Comparison of ENCODE assay signal across 8 mouse cellular contexts in the genomic region with DNA sequence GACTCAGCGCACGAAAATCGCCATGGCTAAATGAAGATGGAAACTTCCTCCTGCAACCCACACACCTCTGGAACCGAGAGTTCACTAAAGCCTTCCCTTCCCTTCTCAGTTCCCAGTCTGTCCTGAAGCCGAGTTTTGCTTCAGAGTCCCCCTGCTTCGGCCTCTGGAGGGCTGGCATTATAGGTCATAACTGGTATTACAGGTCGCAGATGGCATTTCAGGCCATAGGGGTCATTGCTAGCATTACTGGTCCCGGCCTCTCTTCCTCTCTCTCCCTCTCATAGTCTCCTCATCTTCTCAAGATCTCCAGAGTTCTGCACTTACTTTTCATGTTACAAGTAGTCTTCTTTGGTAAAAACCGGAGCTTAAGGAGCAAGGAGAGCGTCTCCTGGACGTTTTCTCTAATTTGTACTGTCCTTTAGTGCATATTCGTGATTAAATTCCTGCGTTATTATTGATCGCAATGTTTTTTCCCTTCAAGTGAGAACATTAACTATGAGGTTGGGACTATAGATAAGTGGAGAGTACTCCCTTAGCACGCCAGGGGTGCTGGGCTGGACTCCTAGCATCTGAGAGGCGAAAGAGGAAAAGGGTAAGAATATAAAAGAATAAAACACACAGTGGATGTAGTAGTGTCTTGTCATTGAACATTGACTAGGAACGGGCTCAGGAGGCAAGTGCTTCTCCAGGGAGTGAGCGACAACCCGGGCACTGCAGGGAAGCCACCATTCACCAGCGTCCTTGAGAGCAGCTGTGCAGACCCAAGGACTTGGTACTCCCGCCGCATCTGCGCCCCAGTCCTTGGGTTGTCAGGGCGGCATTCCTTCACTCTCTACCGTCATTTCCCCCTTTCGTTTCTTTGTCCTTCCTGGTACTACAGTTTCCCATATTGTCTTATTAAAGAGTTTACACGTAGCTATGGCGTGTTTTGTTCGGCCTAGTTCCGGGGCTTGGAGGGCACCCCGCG. TPM values are rescaled to one million over a fixed set of nuclear protein-coding genes. Genes with fewer than 3 reads are reported as not detected.
DNase-seq lines count a peak whose midpoint lies in the region; ATAC-seq and TF ChIP-seq lines count a peak whose summit lies in the region.

No protein-coding gene starts in this region.

- peak overlapping the region; percentile 77 for H3K4me3 ChIP-seq in testis, adult 2 months (ENCODE audit: control insufficient read depth, low read depth, low read length)
- H3K4me3 ChIP-seq in heart, embryonic 16.5 days (ENCODE audit: low read length) = peak overlapping the region; percentile 67
- H3K4me3 ChIP-seq in midbrain, embryonic 14.5 days (replicated peaks; ENCODE audit: low read depth, low read length) = peak overlapping the region; percentile 86

- H3K9ac ChIP-seq in heart, embryonic 16.5 days (ENCODE audit: low read length) = peak overlapping the region; percentile 92
- peak overlapping the region; percentile 84 for H3K9ac ChIP-seq in midbrain, embryonic 14.5 days (replicated peaks; ENCODE audit: low read length)

- no peaks in the 10 kb centered on the region for H3K36me3 ChIP-seq in testis, adult 2 months (ENCODE audit: control insufficient read depth, insufficient read depth, low read length)
- H3K36me3 ChIP-seq in heart, embryonic 16.5 days (ENCODE audit: control insufficient read depth, insufficient read depth) = no peaks in the 10 kb centered on the region
- H3K36me3 ChIP-seq in midbrain, embryonic 14.5 days (ENCODE audit: control insufficient read depth, insufficient read depth, low read length) = no peaks in the 10 kb centered on the region

- H3K27ac ChIP-seq in testis, adult 2 months (ENCODE audit: control insufficient read depth, insufficient read depth, low read depth, low read length) = peak overlapping the region; percentile 35
- peak overlapping the region; percentile 87 for H3K27ac ChIP-seq in heart, embryonic 16.5 days (ENCODE audit: low read length)
- peak overlapping the region; percentile 87 for H3K27ac ChIP-seq in midbrain, embryonic 14.5 days (replicated peaks; ENCODE audit: low read depth, low read length)

- no peak for TF ChIP-seq CTCF in testis, adult 2 months (IDR thresholded peaks at IDR 0.05; ENCODE audit: control insufficient read depth, insufficient read depth, insufficient replicate concordance, low read depth, low read length)

- ATAC-seq in heart, embryonic 16.5 days (replicated peaks; ENCODE audit: extremely low read depth, insufficient read depth, low FRiP score) = peak; percentile 29
- peak; percentile 55 for ATAC-seq in midbrain, embryonic 14.5 days (ENCODE audit: low FRiP score, low TSS enrichment)

- no peaks in the 10 kb centered on the region; the same call in 1 of the 2 replicates for H3K27me3 ChIP-seq in testis, adult 2 months (ENCODE audit: control insufficient read depth, insufficient read depth, low read length)
- no peaks in the 10 kb centered on the region for H3K27me3 ChIP-seq in heart, embryonic 16.5 days (ENCODE audit: control insufficient read depth, insufficient read depth, low read length)
- H3K27me3 ChIP-seq in midbrain, embryonic 14.5 days (ENCODE audit: control insufficient read depth, insufficient read depth, low read length) = peaks cover 4% of the 10 kb centered on the region; the same call in 1 of the 2 replicates

- intact Hi-C loops in left cerebral cortex, postnatal 4 days (cut with DNase I) = loop anchor here (10.0 kb wide), 1 partner anchor 495 kb away; a partner anchor contains a TSS

- H3K9me3 ChIP-seq in heart, embryonic 16.5 days (replicated peaks; ENCODE audit: control insufficient read depth, low read length) = no peaks in the 10 kb centered on the region
- H3K9me3 ChIP-seq in midbrain, embryonic 14.5 days (ENCODE audit: control insufficient read depth, low read length) = no peaks in the 10 kb centered on the region

- peak overlapping the region; percentile 88 for H3K4me2 ChIP-seq in heart, embryonic 16.5 days (ENCODE audit: low read depth, low read length)
- peak overlapping the region; percentile 81 for H3K4me2 ChIP-seq in midbrain, embryonic 14.5 days (ENCODE audit: low read length)

- WGBS in heart, embryonic 16.5 days = 19% methylated on average over 32 of the region's 32 CpGs
- WGBS in midbrain, embryonic 14.5 days = 12% methylated on average over 32 of the region's 32 CpGs

- H3K4me1 ChIP-seq in testis, adult 2 months (ENCODE audit: control insufficient read depth, insufficient read depth, low read length) = peaks cover 2% of the 10 kb centered on the region; the same call in 1 of the 2 replicates
- H3K4me1 ChIP-seq in heart, embryonic 16.5 days (ENCODE audit: control insufficient read depth, insufficient read depth, low read length) = peaks cover 35% of the 10 kb centered on the region
- H3K4me1 ChIP-seq in midbrain, embryonic 14.5 days (ENCODE audit: control insufficient read depth, insufficient read depth, low read length) = peaks cover 7% of the 10 kb centered on the region; the same call in 1 of the 2 replicates

- DNase-seq in cerebellum, adult 11-12 months = peak; percentile 20
- no peak for DNase-seq in cerebellum, adult 9-11 months
- DNase-seq in testis, postnatal 14 days (ENCODE audit: low spot score) = no peak
- peak; percentile 15 for DNase-seq in left cerebral cortex, postnatal 4 days
- no peak for DNase-seq in midbrain, embryonic 14.5 days
- no peak for DNase-seq in urinary bladder, postnatal 25 days (ENCODE audit: low spot score)

- no peak for TF ChIP-seq POLR2A in testis, adult 2 months (IDR thresholded peaks at IDR 0.05; ENCODE audit: control insufficient read depth, low read depth, low read length)

RNA-seq across cellular contexts. Expression of a gene that starts 0.8 kb away (rescaled TPM):
- 5.5 and 5.8 TPM in 2 replicates for polyA plus RNA-seq in testis, adult 2 months (2012; rRNA removed)
- polyA plus RNA-seq in heart, embryonic 16.5 days (2015; fragmentation: Nextera tagmentation; extraction: Ambion mirVana) = 32.3 and 34.4 TPM in 2 replicates
- total RNA-seq in left cerebral cortex, postnatal 4 days (2021) = 10 to 100 TPM; 26.9 to 27.2 TPM
- polyA plus RNA-seq in midbrain, embryonic 14.5 days (2014; fragmentation: Nextera tagmentation; extraction: Ambion mirVana) = 17.7 and 27.8 TPM in 2 replicates

Comparison
In these comparisons a context has a peak if more than half of its experiments do, and no peak if none do; other contexts are left out.
1. DNase-seq: peak in cerebellum, adult 11-12 months (single experiment) and left cerebral cortex, postnatal 4 days (single experiment); none in cerebellum, adult 9-11 months (single experiment), testis, postnatal 14 days (single experiment), midbrain, embryonic 14.5 days (single experiment) and urinary bladder, postnatal 25 days (single experiment).
2. H3K27ac ChIP-seq: peak in every context shown above with its lines; median percentile 87 in heart, embryonic 16.5 days; 87 in midbrain, embryonic 14.5 days; 35 in testis, adult 2 months.
3. Peak in every context shown above with its lines, with median percentiles within 50 percentile points of each other: H3K4me3 ChIP-seq.